In genomic region chr11:23679044-23679642, GRCm38 (mm10) we compare ENCODE assay signal across 8 mouse cellular contexts. TPM values are rescaled to one million over a fixed set of nuclear protein-coding genes. Genes with fewer than 3 reads are reported as not detected.
A peak's percentile ranks its signal among the peaks of the same experiment; 100 is the strongest.
DNase-seq lines count a peak whose midpoint lies in the region; ATAC-seq and TF ChIP-seq lines count a peak whose summit lies in the region.

No protein-coding gene starts in this region.

- H3K4me2 ChIP-seq in forebrain, embryonic 15.5 days (replicated peaks), result no peak overlapping the region
- no peak overlapping the region for H3K4me2 ChIP-seq in intestine, embryonic 15.5 days (replicated peaks)
- no peak overlapping the region for H3K4me2 ChIP-seq in limb, embryonic 11.5 days (ENCODE audit: low read depth, severe bottlenecking)
- H3K4me2 ChIP-seq in midbrain, postnatal 0 days (ENCODE audit: low read depth, low read length, poor library complexity, severe bottlenecking), result no peak overlapping the region

- no peaks in the 10 kb centered on the region for H3K9me3 ChIP-seq in forebrain, embryonic 15.5 days
- no peaks in the 10 kb centered on the region for H3K9me3 ChIP-seq in intestine, embryonic 15.5 days
- no peaks in the 10 kb centered on the region for H3K9me3 ChIP-seq in limb, embryonic 11.5 days (ENCODE audit: control insufficient read depth, low read length)
- no peaks in the 10 kb centered on the region for H3K9me3 ChIP-seq in midbrain, postnatal 0 days (ENCODE audit: low read length)

- no peaks in the 10 kb centered on the region for H3K4me1 ChIP-seq in forebrain, embryonic 15.5 days
- no peaks in the 10 kb centered on the region for H3K4me1 ChIP-seq in intestine, embryonic 15.5 days (replicated peaks)
- H3K4me1 ChIP-seq in limb, embryonic 11.5 days (ENCODE audit: control insufficient read depth, insufficient read depth, low read length), result no peaks in the 10 kb centered on the region
- H3K4me1 ChIP-seq in midbrain, postnatal 0 days (ENCODE audit: insufficient read depth, low read length), result no peaks in the 10 kb centered on the region

- DNase-seq in ovary, postnatal 14 days (ENCODE audit: low spot score), result peak; percentile 28
- no peak for DNase-seq in ovary, postnatal 36 days (ENCODE audit: low spot score)
- DNase-seq in c-Kit-positive CD71-negative TER-119-negative erythroid progenitor cells, embryonic 14.5 days (ENCODE audit: low read depth), result peak; percentile 77
- peak; percentile 75 for DNase-seq in limb, embryonic 11.5 days (ENCODE audit: low spot score)
- peak; percentile 82 for DNase-seq in midbrain, postnatal 0 days (ENCODE audit: low spot score)
- DNase-seq in testis, postnatal 10 days (ENCODE audit: low spot score), result peak; percentile 73

- no peak overlapping the region for H3K27ac ChIP-seq in forebrain, embryonic 15.5 days (replicated peaks)
- no peak overlapping the region for H3K27ac ChIP-seq in intestine, embryonic 15.5 days
- no peak overlapping the region for H3K27ac ChIP-seq in limb, embryonic 11.5 days (replicated peaks; ENCODE audit: low read depth, low read length)
- H3K27ac ChIP-seq in midbrain, postnatal 0 days (ENCODE audit: low read depth, low read length), result no peak overlapping the region

- H3K36me3 ChIP-seq in forebrain, embryonic 15.5 days, result peaks cover 52% of the 10 kb centered on the region
- H3K36me3 ChIP-seq in intestine, embryonic 15.5 days, result peaks cover 9% of the 10 kb centered on the region; the same call in 1 of the 2 replicates
- peaks cover 5% of the 10 kb centered on the region; the same call in 1 of the 2 replicates for H3K36me3 ChIP-seq in limb, embryonic 11.5 days (ENCODE audit: control insufficient read depth, insufficient read depth, low read length)
- peaks cover 36% of the 10 kb centered on the region for H3K36me3 ChIP-seq in midbrain, postnatal 0 days (ENCODE audit: insufficient read depth, low read length)

- peak; percentile 67; the same call in 1 of the 2 replicates for ATAC-seq in forebrain, embryonic 15.5 days (replicated peaks)
- peak; percentile 41 for ATAC-seq in intestine, embryonic 15.5 days
- no peak for ATAC-seq in limb, embryonic 11.5 days (ENCODE audit: insufficient number of reproducible peaks, low FRiP score, low TSS enrichment, low read depth)
- ATAC-seq in midbrain, postnatal 0 days (ENCODE audit: low FRiP score), result no peak

- H3K9ac ChIP-seq in forebrain, embryonic 15.5 days (replicated peaks), result no peak overlapping the region
- no peak overlapping the region for H3K9ac ChIP-seq in intestine, embryonic 15.5 days
- no peak overlapping the region for H3K9ac ChIP-seq in limb, embryonic 11.5 days (ENCODE audit: low read length)
- no peak overlapping the region for H3K9ac ChIP-seq in midbrain, postnatal 0 days (replicated peaks; ENCODE audit: low read length, poor library complexity, severe bottlenecking)

- WGBS in forebrain, embryonic 15.5 days, result 57% methylated on average over 3 of the region's 3 CpGs
- 36% methylated on average over 3 of the region's 3 CpGs for WGBS in intestine, embryonic 15.5 days
- WGBS in limb, embryonic 11.5 days, result 44% methylated on average over 3 of the region's 3 CpGs
- 54% methylated on average over 3 of the region's 3 CpGs for WGBS in midbrain, postnatal 0 days

- no peak overlapping the region for H3K4me3 ChIP-seq in forebrain, embryonic 15.5 days
- H3K4me3 ChIP-seq in intestine, embryonic 15.5 days (replicated peaks), result no peak overlapping the region
- no peak overlapping the region for H3K4me3 ChIP-seq in limb, embryonic 11.5 days (ENCODE audit: low read depth, low read length)
- H3K4me3 ChIP-seq in midbrain, postnatal 0 days (ENCODE audit: low read depth, low read length), result no peak overlapping the region

- peak; percentile 86 for TF ChIP-seq CTCF in midbrain, postnatal 0 days (IDR thresholded peaks at IDR 0.05)

- no peaks in the 10 kb centered on the region for H3K27me3 ChIP-seq in forebrain, embryonic 15.5 days
- no peaks in the 10 kb centered on the region for H3K27me3 ChIP-seq in intestine, embryonic 15.5 days (replicated peaks)
- H3K27me3 ChIP-seq in limb, embryonic 11.5 days (ENCODE audit: control insufficient read depth, insufficient read depth, low read length), result no peaks in the 10 kb centered on the region
- no peaks in the 10 kb centered on the region for H3K27me3 ChIP-seq in midbrain, postnatal 0 days (ENCODE audit: insufficient read depth, low read length)

RNA-seq across cellular contexts. Expression of gene Pex13, which starts 13.4 kb away (rescaled TPM):
- 36.4 and 38.9 TPM in 2 replicates for polyA plus RNA-seq in forebrain, embryonic 15.5 days (2015; fragmentation: Nextera tagmentation; extraction: Ambion mirVana)
- polyA plus RNA-seq in intestine, embryonic 15.5 days (2015; fragmentation: Nextera tagmentation; extraction: Ambion mirVana), result 31.1 and 38.0 TPM in 2 replicates
- 50.8 and 52.8 TPM in 2 replicates for polyA plus RNA-seq in limb, embryonic 11.5 days (2014; fragmentation: Nextera tagmentation; extraction: Ambion mirVana)
- 17.9 and 24.6 TPM in 2 replicates for total RNA-seq in midbrain, postnatal 0 days (2014; rRNA removed)
- polyA plus RNA-seq in midbrain, postnatal 0 days (2015; fragmentation: Nextera tagmentation; extraction: Ambion mirVana), result 23.6 and 24.8 TPM in 2 replicates

RNA-seq across cellular contexts. Expression of gene Pus10, which starts 13.7 kb away (rescaled TPM):
- 11.8 and 12.1 TPM in 2 replicates for polyA plus RNA-seq in forebrain, embryonic 15.5 days (2015; fragmentation: Nextera tagmentation; extraction: Ambion mirVana)
- polyA plus RNA-seq in intestine, embryonic 15.5 days (2015; fragmentation: Nextera tagmentation; extraction: Ambion mirVana), result 20.1 and 24.2 TPM in 2 replicates
- polyA plus RNA-seq in limb, embryonic 11.5 days (2014; fragmentation: Nextera tagmentation; extraction: Ambion mirVana), result 34.0 and 34.3 TPM in 2 replicates
- total RNA-seq in midbrain, postnatal 0 days (2014; rRNA removed), result 11.2 and 13.6 TPM in 2 replicates
- polyA plus RNA-seq in midbrain, postnatal 0 days (2015; fragmentation: Nextera tagmentation; extraction: Ambion mirVana), result 7.7 and 9.5 TPM in 2 replicates

RNA-seq across cellular contexts. Expression of gene 0610010F05Rik, which starts 45.7 kb away (rescaled TPM):
- polyA plus RNA-seq in forebrain, embryonic 15.5 days (2015; fragmentation: Nextera tagmentation; extraction: Ambion mirVana), result 136 and 138 TPM in 2 replicates
- polyA plus RNA-seq in intestine, embryonic 15.5 days (2015; fragmentation: Nextera tagmentation; extraction: Ambion mirVana), result 24.6 and 28.4 TPM in 2 replicates
- polyA plus RNA-seq in limb, embryonic 11.5 days (2014; fragmentation: Nextera tagmentation; extraction: Ambion mirVana), result 31.1 and 31.2 TPM in 2 replicates
- 71.8 and 108 TPM in 2 replicates for total RNA-seq in midbrain, postnatal 0 days (2014; rRNA removed)
- 125 and 130 TPM in 2 replicates for polyA plus RNA-seq in midbrain, postnatal 0 days (2015; fragmentation: Nextera tagmentation; extraction: Ambion mirVana)

Comparison
In these comparisons a context has a peak if more than half of its experiments do, and no peak if none do; other contexts are left out.
1. ATAC-seq: peak in forebrain, embryonic 15.5 days (single experiment) and intestine, embryonic 15.5 days (single experiment); none in limb, embryonic 11.5 days (single experiment) and midbrain, postnatal 0 days (single experiment).